Mouse (Mus musculus) liver, postnatal 0 days (tissue): ENCODE results near the gene Ptges2.

ENCODE experiments used
- CTCF ChIP-seq: sonication (generic); IDR thresholded peaks from 2 replicates; pipeline ENCODE4 v1.5.1; 2016; ENCODE audit warnings: antibody characterized with exemption, low read depth
- EP300 ChIP-seq: IDR thresholded peaks from 2 replicates; pipeline ENCODE4 v1.6.1; 2016; ENCODE audit warnings: antibody characterized with exemption, low read depth, mild to moderate bottlenecking

- no peak for TF ChIP-seq EP300
- no peak for TF ChIP-seq CTCF
Observed at GRCm38 (mm10) chr2:32421851-32422251, 26.2 kb downstream of the Ptges2 start.
